Mouse (Mus musculus) liver (tissue): ENCODE measurements at regions not wholly inside any gene's neighbourhood (a gene's known extent, or its start where the extent isn't known, plus 50 kb on each side); places are given as distances from the start of the nearest gene placed in this dataset.

Experiments used
- DNase-seq: peaks from one replicate; pipeline ENCODE4 v3.0.0-alpha.2; 2020; ENCODE audit warnings: mixed read lengths

GRCm38 (mm10) chr8:53749263-53749662 lies 110.4 kb upstream of the Neil3 start:
- DNase-seq, result no peak

GRCm38 (mm10) chr8:53769211-53769610 lies 130.3 kb upstream of the Neil3 start:
- no peak for DNase-seq

- DNase-seq, result no peak
Measured at GRCm38 (mm10) chr8:53775511-53775910, 136.6 kb upstream of the Neil3 start.

GRCm38 (mm10) chr8:53780886-53781285 lies 142.0 kb upstream of the Neil3 start:
- DNase-seq, result no peak

- no peak for DNase-seq
Measured at GRCm38 (mm10) chr8:53781885-53782284, 143.0 kb upstream of the Neil3 start.

GRCm38 (mm10) chr8:53788202-53788601 lies 149.3 kb upstream of the Neil3 start:
- DNase-seq, result no peak

- no peak for DNase-seq
Measured at GRCm38 (mm10) chr8:53821148-53821547, 182.3 kb upstream of the Neil3 start.

GRCm38 (mm10) chr8:53827395-53827794 lies 188.5 kb upstream of the Neil3 start:
- no peak for DNase-seq

GRCm38 (mm10) chr8:53847821-53848220 lies 209.0 kb upstream of the Neil3 start:
- no peak for DNase-seq

GRCm38 (mm10) chr8:53868567-53868966 lies 208.8 kb upstream of the Vegfc start:
- no peak for DNase-seq

GRCm38 (mm10) chr8:53869997-53870596 lies 207.3 kb upstream of the Vegfc start:
- peak; percentile 6 for DNase-seq

- no peak for DNase-seq
Measured at GRCm38 (mm10) chr8:53872033-53872619, 205.3 kb upstream of the Vegfc start.

GRCm38 (mm10) chr8:53878846-53879245 lies 198.6 kb upstream of the Vegfc start:
- no peak for DNase-seq

- DNase-seq, result no peak
Measured at GRCm38 (mm10) chr8:53881551-53881950, 195.9 kb upstream of the Vegfc start.

GRCm38 (mm10) chr8:53892205-53892710 lies 185.1 kb upstream of the Vegfc start:
- no peak for DNase-seq

- DNase-seq, result no peak
Measured at GRCm38 (mm10) chr8:53892770-53893169, 184.6 kb upstream of the Vegfc start.

GRCm38 (mm10) chr8:53922343-53922742 lies 155.1 kb upstream of the Vegfc start:
- DNase-seq, result no peak

GRCm38 (mm10) chr8:53930685-53931084 lies 146.7 kb upstream of the Vegfc start:
- DNase-seq, result no peak

- no peak for DNase-seq
Measured at GRCm38 (mm10) chr8:53938392-53938791, 139.0 kb upstream of the Vegfc start.

GRCm38 (mm10) chr8:53939519-53939918 lies 137.9 kb upstream of the Vegfc start:
- DNase-seq, result no peak

- no peak for DNase-seq
Measured at GRCm38 (mm10) chr8:53941144-53941543, 136.3 kb upstream of the Vegfc start.

- no peak for DNase-seq
Measured at GRCm38 (mm10) chr8:53945561-53945960, 131.8 kb upstream of the Vegfc start.

- DNase-seq, result no peak
Measured at GRCm38 (mm10) chr8:53947384-53947783, 130.0 kb upstream of the Vegfc start.

GRCm38 (mm10) chr8:53954476-53955158 lies 122.8 kb upstream of the Vegfc start:
- DNase-seq, result no peak
